Mouse (Mus musculus) retina, postnatal 1 day (tissue): ENCODE data around the gene Dst.
A peak's percentile ranks its signal among the peaks of the same experiment; 100 is the strongest.

Experiments used
- DNase-seq: peaks from one replicate; pipeline ENCODE4 v3.0.0-alpha.2; 2012

Dst gene

GRCm38 (mm10) chr1:34068341-34068740 is 160.3 kb downstream of the Dst start:
- DNase-seq = peak; percentile 44

GRCm38 (mm10) chr1:34069514-34070290 is 161.7 kb downstream of the Dst start:
- DNase-seq = no peak

- no peak for DNase-seq
Measured at GRCm38 (mm10) chr1:34070474-34070873, 162.4 kb downstream of the Dst start.

GRCm38 (mm10) chr1:34070991-34071639 is 163.1 kb downstream of the Dst start:
- no peak for DNase-seq

GRCm38 (mm10) chr1:34072262-34072661 is 164.2 kb downstream of the Dst start:
- DNase-seq = no peak

- no peak for DNase-seq
Measured at GRCm38 (mm10) chr1:34073436-34074169, 165.6 kb downstream of the Dst start.

GRCm38 (mm10) chr1:34074245-34075187 is 166.5 kb downstream of the Dst start:
- peak; percentile 10 for DNase-seq

- peak; percentile 28 for DNase-seq
Measured at GRCm38 (mm10) chr1:34076701-34077421, 168.8 kb downstream of the Dst start.

GRCm38 (mm10) chr1:34077422-34077790 is 169.4 kb downstream of the Dst start:
- DNase-seq = no peak

- no peak for DNase-seq
Measured at GRCm38 (mm10) chr1:34077941-34078340, 169.9 kb downstream of the Dst start.

- DNase-seq = no peak
Measured at GRCm38 (mm10) chr1:34089011-34089410, 181.0 kb downstream of the Dst start.

- no peak for DNase-seq
Measured at GRCm38 (mm10) chr1:34090700-34091099, 182.7 kb downstream of the Dst start.

GRCm38 (mm10) chr1:34093652-34094051 is 185.6 kb downstream of the Dst start:
- no peak for DNase-seq

GRCm38 (mm10) chr1:34094301-34094700 is 186.3 kb downstream of the Dst start:
- DNase-seq = peak; percentile 26

GRCm38 (mm10) chr1:34095173-34095572 is 187.1 kb downstream of the Dst start:
- DNase-seq = peak; percentile 66

- no peak for DNase-seq
Measured at GRCm38 (mm10) chr1:34096923-34097322, 188.9 kb downstream of the Dst start.

GRCm38 (mm10) chr1:34097640-34098039 is 189.6 kb downstream of the Dst start:
- DNase-seq = no peak

- DNase-seq = no peak
Measured at GRCm38 (mm10) chr1:34099439-34099838, 191.4 kb downstream of the Dst start.

GRCm38 (mm10) chr1:34100385-34100784 is 192.4 kb downstream of the Dst start:
- DNase-seq = peak; percentile 50

GRCm38 (mm10) chr1:34102604-34103003 is 194.6 kb downstream of the Dst start:
- DNase-seq = no peak

- DNase-seq = no peak
Measured at GRCm38 (mm10) chr1:34103176-34103575, 195.2 kb downstream of the Dst start.

- DNase-seq = peak; percentile 32
Measured at GRCm38 (mm10) chr1:34103713-34104172, 195.7 kb downstream of the Dst start.
